Mouse (Mus musculus) embryonic facial prominence, embryonic 11.5 days (tissue): ENCODE measurements around the gene Hist1h2ba. TPM values are rescaled to one million over a fixed set of nuclear protein-coding genes. Genes with fewer than 3 reads are reported as not detected.

ENCODE experiments used
- ATAC-seq: fragments of 200-750 bp; cut with Nextera tagmentation; replicated peaks from 2 replicates; pipeline ENCODE4 v1.8.0; 2017; ENCODE audit warnings: low read depth; ENCODE audit not compliant: insufficient number of reproducible peaks, low FRiP score, low TSS enrichment
- DNase-seq: peaks from one replicate; pipeline ENCODE4 v3.0.0-alpha.2; 2015; ENCODE audit warnings: low spot score
- H3K27ac ChIP-seq: fragments of 300-500 bp; sonication (generic); replicated peaks from 2 replicates; pipeline ENCODE4 v1.5.1; 2014; ENCODE audit warnings: mild to moderate bottlenecking, low read depth, low read length, control low read depth
- H3K27me3 ChIP-seq: fragments of 300-500 bp; sonication (generic); 2 replicates; pipeline ENCODE4 v1.6.1; 2014; ENCODE audit warnings: mild to moderate bottlenecking, low read length, moderate library complexity, mixed read lengths; ENCODE audit not compliant: control insufficient read depth, insufficient read depth
- H3K36me3 ChIP-seq: fragments of 300-500 bp; sonication (generic); replicated peaks from 2 replicates; pipeline ENCODE4 v1.6.1; 2014; ENCODE audit warnings: low read depth, mild to moderate bottlenecking, low read length, moderate library complexity, mixed read lengths; ENCODE audit not compliant: control insufficient read depth, insufficient read depth
- H3K4me1 ChIP-seq: fragments of 300-500 bp; sonication (generic); 2 replicates; pipeline ENCODE4 v1.6.1; 2014; ENCODE audit warnings: low read length, mixed read lengths; ENCODE audit not compliant: control insufficient read depth, insufficient read depth
- H3K4me2 ChIP-seq: fragments of 300-500 bp; sonication (generic); 2 replicates; pipeline ENCODE4 v1.6.1; 2014; ENCODE audit warnings: low read depth, mild to moderate bottlenecking, control low read depth, low read length, moderate library complexity
- H3K4me3 ChIP-seq: fragments of 300-500 bp; sonication (generic); 2 replicates; pipeline ENCODE4 v1.5.1; 2014; ENCODE audit warnings: low read depth, low read length, control low read depth
- H3K9ac ChIP-seq: fragments of 300-500 bp; sonication (generic); replicated peaks from 2 replicates; pipeline ENCODE4 v1.6.1; 2014; ENCODE audit warnings: mild to moderate bottlenecking, control low read depth, low read length
- H3K9me3 ChIP-seq: fragments of 300-500 bp; sonication (generic); replicated peaks from 2 replicates; pipeline ENCODE4 v1.6.1; 2016; ENCODE audit warnings: mild to moderate bottlenecking, low read length, inconsistent platforms, mixed read lengths; ENCODE audit not compliant: control insufficient read depth
- WGBS: fragments of 180-500 bp; shearing (Covaris S2); extraction: QIAGEN DNeasy Blood & Tissue Kit; methylation state at CpG from one replicate; pipeline ENCODE4 v1.1.7; 2014; 5-methylcytosine and 5-hydroxymethylcytosine counted together
- polyA plus RNA-seq: library from polyadenylated mRNA; unstranded; fragments of >200 nt; fragmentation: Nextera tagmentation; extraction: Ambion mirVana; gene quantifications from 2 replicates; pipeline ENCODE4 v1.2.1, GENCODE M21; 2014

Gene Hist1h2ba
- not detected in 2 replicates for polyA plus RNA-seq

DNA sequence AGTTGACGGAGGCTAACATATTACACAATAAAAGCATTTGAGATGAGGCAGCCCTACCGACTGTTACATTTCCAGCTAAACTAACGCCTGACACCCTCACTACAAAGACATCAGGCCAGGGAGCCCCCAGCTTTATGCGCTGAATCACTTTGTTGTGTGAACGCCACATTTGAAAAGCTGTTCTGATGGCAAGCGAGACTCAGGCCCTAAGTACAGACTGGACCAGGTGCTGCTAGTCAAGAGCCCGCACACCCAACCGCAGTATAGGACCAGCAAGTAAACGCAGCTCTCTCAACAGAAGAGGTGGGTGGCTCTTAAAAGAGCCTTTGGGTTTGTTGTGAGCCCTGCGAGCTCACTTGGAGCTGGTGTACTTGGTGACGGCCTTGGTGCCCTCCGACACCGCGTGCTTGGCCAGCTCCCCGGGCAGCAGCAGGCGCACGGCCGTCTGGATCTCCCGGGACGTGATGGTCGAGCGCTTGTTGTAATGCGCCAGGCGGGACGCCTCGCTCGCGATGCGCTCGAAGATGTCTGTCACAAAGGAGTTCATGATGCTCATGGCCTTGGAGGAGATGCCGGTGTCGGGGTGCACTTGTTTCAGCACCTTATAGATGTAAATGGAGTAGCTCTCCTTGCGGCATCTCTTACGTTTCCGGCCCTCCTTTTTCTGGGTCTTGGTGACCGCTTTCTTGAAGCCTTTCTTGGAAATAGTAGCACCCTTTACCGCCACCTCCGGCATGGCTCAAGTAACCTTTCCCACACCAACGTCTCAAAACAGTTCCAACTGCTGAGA is at the start of gene Hist1h2ba:
Gene Hist1h2ba, minus strand, starts transcription at position 736 of the 790 bp plus-strand sequence.
- Histone ChIP-seq H3K4me2 (no peak within 1 kb of the TSS), H3K9me3 (no peaks in the 10 kb centered on the region), H3K27me3 (no peaks in the 10 kb centered on the region), H3K9ac (no peak within 1 kb of the TSS), H3K36me3 (no peaks in the 10 kb centered on the region), H3K4me1 (no peaks in the 10 kb centered on the region), H3K4me3 (no peak within 1 kb of the TSS), H3K27ac (no peak within 1 kb of the TSS)
- no peak for ATAC-seq
- 87% methylated on average over 34 of the region's 39 CpGs for WGBS
- no peak for DNase-seq

DNA sequence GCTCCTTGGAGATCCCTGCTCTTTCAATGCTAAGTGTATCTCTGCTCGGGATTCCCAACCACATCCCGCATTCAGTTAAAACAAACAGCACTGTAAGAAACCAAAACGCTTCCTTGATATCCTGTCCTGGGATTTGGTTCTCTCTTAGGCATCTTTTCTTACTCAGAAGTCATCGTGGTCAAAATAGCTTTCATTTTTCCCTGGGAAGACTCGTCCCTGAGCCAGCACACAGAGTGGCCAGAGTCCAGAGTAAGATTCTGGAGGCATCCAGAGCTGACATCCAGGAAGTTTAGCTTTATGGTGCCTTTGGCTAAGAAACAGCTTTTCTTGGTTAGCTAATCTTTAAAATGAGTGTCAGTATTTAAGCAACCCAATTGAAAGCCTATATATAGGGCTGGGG is 38.3 kb upstream of the Hist1h2ba start:
- H3K4me2 ChIP-seq: no peak overlapping the region
- no peak overlapping the region for H3K27ac ChIP-seq
- H3K9me3 ChIP-seq: no peaks in the 10 kb centered on the region
- 53% methylated on average over 5 of the region's 5 CpGs for WGBS
- no peak for DNase-seq
- no peaks in the 10 kb centered on the region for H3K27me3 ChIP-seq
- H3K4me1 ChIP-seq: no peaks in the 10 kb centered on the region
- no peak for ATAC-seq
- no peak overlapping the region for H3K4me3 ChIP-seq
- H3K36me3 ChIP-seq: no peaks in the 10 kb centered on the region
- no peak overlapping the region for H3K9ac ChIP-seq

DNA sequence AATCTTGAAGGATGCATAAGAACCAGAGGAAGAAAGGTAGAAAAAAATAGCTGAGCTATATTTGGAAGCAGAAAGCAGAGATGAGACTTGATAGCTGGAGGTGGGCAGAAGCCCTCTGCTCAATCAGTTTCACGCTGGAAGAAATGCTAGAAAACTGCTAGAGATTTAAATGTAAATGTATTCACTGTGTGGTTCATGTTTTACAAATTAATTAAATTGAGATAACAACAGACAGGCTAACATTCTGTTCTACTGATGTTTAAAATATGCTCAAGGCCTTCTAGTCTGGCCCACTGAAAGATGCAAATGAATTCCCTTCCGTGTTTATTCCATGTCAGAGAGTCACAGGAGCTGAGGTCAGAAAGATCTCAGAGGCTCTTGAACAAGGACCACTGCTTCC is 37.9 kb upstream of the Hist1h2ba start:
- no peak for ATAC-seq
- Histone ChIP-seq H3K9ac (no peak overlapping the region), H3K4me1 (no peaks in the 10 kb centered on the region), H3K9me3 (no peaks in the 10 kb centered on the region), H3K27me3 (no peaks in the 10 kb centered on the region), H3K4me3 (no peak overlapping the region), H3K27ac (no peak overlapping the region), H3K36me3 (no peaks in the 10 kb centered on the region), H3K4me2 (no peak overlapping the region)
- no peak for DNase-seq
- WGBS: 59% methylated on average over 2 of the region's 2 CpGs

DNA sequence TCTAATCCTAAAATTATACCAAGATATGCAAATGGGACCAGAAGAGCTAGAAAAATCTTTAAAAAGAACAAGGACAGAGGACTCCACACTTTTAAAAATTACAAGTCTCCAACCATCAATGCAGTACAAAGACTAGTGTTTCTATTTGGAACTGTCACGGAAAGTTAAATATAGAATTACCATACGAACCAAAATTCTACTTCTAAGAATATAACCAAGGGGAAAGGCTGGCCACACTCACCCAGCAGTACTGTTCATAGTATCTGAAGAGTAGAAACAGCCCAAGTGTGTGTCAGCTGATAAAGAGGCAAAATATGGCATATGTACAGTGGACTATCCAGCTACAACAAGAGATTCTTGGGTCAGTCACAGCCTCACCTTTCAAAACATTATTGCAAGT is 31.0 kb upstream of the Hist1h2ba start:
- Histone ChIP-seq H3K27me3 (no peaks in the 10 kb centered on the region), H3K9me3 (no peaks in the 10 kb centered on the region), H3K4me3 (no peak overlapping the region), H3K27ac (no peak overlapping the region), H3K4me2 (no peak overlapping the region), H3K9ac (no peak overlapping the region), H3K36me3 (no peaks in the 10 kb centered on the region), H3K4me1 (no peaks in the 10 kb centered on the region)
- 88% methylated on average over 2 of the region's 2 CpGs for WGBS
- DNase-seq: no peak
- no peak for ATAC-seq

DNA sequence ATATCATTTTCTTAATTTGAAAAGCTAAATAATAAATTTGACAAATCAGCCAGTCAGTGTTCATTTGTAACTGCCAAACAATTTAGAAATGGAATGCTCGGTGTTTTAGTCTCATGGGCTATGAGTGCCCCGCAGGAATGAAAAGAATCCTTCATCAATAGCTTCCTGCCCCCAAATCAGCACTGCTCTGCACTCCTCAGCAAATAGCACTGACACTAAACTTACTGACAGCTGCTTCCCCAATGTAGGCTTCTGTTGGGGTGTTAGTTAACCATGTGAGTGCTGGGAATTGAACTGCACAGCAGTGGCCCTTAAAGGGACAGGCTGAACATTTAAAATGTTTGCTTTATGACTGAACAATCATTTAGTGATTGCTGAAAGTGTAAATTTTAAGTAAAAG is 25.8 kb upstream of the Hist1h2ba start:
- no peak overlapping the region for H3K4me2 ChIP-seq
- no peak for ATAC-seq

DNA sequence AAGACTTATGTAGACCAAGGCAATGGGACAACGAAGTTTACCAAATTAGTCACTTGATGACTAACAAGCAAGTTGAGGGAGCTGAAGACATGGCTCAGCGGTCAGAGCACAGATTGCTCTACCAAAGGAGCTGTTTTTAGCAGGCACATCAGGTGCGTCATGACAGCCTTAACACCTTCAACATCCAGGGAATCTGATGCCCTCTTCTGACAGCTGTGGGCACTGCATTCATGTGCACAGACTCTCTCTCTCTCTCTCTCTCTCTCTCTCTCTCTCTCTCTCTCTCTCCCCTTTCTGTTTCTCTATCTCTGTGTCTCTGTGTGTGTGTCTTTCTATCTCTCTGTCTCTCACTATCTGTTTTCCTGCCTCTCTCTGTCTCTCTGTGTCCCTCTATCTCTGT is 17.0 kb upstream of the Hist1h2ba start:
- Histone ChIP-seq H3K9me3 (no peaks in the 10 kb centered on the region), H3K9ac (no peak overlapping the region), H3K4me1 (no peaks in the 10 kb centered on the region), H3K4me2 (no peak overlapping the region), H3K27ac (no peak overlapping the region), H3K36me3 (no peaks in the 10 kb centered on the region), H3K4me3 (no peak overlapping the region), H3K27me3 (no peaks in the 10 kb centered on the region)
- DNase-seq (no peak), ATAC-seq (no peak)
- 73% methylated on average over 3 of the region's 3 CpGs for WGBS

More for the DNA sequence above, 25.8 kb upstream of the Hist1h2ba start:
- Histone ChIP-seq H3K4me3 (no peak overlapping the region), H3K27ac (no peak overlapping the region), H3K36me3 (no peaks in the 10 kb centered on the region), H3K27me3 (no peaks in the 10 kb centered on the region), H3K9me3 (no peaks in the 10 kb centered on the region), H3K4me1 (no peaks in the 10 kb centered on the region), H3K9ac (no peak overlapping the region)
- no peak for DNase-seq
- WGBS: 10% methylated on average over 2 of the region's 2 CpGs

DNA sequence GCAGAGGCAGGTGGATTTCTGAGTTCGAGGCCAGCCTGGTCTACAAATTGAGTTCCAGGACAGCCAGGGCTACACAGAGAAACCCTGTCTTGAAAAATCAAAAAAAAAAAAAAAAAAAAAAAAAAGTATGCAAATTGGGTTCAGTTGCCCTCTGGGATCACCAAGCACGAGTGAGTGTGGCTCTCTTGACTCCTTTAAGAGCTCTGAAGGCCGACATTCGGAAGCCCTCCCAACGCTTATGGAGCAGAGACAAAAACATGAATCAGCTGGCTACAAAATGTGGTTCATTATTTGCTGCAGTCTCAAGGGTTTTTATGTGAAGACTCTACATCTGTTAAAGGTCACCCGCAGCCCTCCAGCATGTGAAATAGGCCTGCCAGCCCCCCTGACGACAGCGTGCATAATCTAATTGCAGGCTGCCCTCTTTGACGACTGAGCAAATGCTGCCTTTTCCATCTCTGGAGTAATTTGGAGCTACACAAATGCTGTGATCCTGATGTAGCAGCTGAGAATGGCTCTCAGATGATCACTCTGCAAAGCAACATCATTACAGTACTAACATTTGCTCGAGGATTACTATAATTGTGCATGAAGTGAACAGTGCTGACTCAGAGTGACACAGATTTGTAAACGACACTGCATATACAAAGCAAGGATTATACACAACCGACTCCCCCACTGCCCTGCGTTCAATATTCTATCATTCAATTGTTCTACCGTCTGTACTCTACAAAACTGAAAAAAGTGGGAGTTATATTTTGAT is 15.7 kb upstream of the Hist1h2ba start:
- Histone ChIP-seq H3K4me1 (no peaks in the 10 kb centered on the region), H3K9me3 (no peaks in the 10 kb centered on the region), H3K4me3 (no peak overlapping the region), H3K27ac (no peak overlapping the region), H3K4me2 (no peak overlapping the region), H3K27me3 (no peaks in the 10 kb centered on the region), H3K9ac (no peak overlapping the region), H3K36me3 (no peaks in the 10 kb centered on the region)
- no peak for ATAC-seq
- WGBS: 43% methylated on average over 14 of the region's 14 CpGs
- DNase-seq: peak; percentile 51

DNA sequence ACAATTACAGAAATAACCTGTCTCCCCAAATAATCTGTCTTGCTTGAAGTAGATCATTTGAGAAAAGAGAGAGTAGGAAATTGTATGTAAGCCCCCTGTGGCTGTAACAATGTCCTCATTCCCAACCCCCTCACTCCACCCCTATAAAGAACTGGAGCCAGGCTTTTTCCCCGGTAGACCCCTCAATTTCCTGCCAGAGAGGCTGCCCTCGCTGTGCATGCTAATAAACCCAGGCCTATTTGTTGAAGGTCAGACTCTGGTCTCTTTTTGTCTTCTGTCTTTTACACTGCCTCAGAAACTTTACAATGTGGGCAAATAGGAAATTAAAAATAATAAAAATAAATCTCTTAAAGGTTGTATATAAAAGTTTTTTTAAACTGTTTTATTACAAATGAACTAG is 12.3 kb upstream of the Hist1h2ba start:
- no peaks in the 10 kb centered on the region for H3K36me3 ChIP-seq
- H3K4me2 ChIP-seq: no peak overlapping the region
- no peak overlapping the region for H3K4me3 ChIP-seq
- ATAC-seq (no peak), DNase-seq (no peak)
- no peak overlapping the region for H3K9ac ChIP-seq
- 26% methylated on average over 2 of the region's 2 CpGs for WGBS
- no peaks in the 10 kb centered on the region for H3K4me1 ChIP-seq
- no peaks in the 10 kb centered on the region for H3K9me3 ChIP-seq
- no peaks in the 10 kb centered on the region for H3K27me3 ChIP-seq
- no peak overlapping the region for H3K27ac ChIP-seq
